Mouse (Mus musculus): ENCODE measurements around the gene Hus1. TPM values are rescaled to one million over a fixed set of nuclear protein-coding genes. Genes with fewer than 3 reads are reported as not detected.

Gene Hus1
- polyA plus RNA-seq, 1 experiment from 2014 or later: 15.3 TPM

Other genes with a start within 250 kb of the Hus1 start
- gene Pkd1l1, start 37.9 kb downstream of the Hus1 start, polyA plus RNA-seq (2015; fragmentation: Nextera tagmentation; extraction: Ambion mirVana): 0.11 TPM in 1 of 2 replicates, not detected in the other
- gene Gm11992, start 37.4 kb upstream of the Hus1 start, polyA plus RNA-seq (2015; fragmentation: Nextera tagmentation; extraction: Ambion mirVana): 0.77 and 0.79 TPM in 2 replicates
- 0.41 TPM in 1 of 2 replicates, not detected in the other for gene Sun3, start 37.8 kb upstream of the Hus1 start, polyA plus RNA-seq (2015; fragmentation: Nextera tagmentation; extraction: Ambion mirVana)
- gene Upp1, start 106.9 kb upstream of the Hus1 start, polyA plus RNA-seq (2015; fragmentation: Nextera tagmentation; extraction: Ambion mirVana): 5.0 and 5.8 TPM in 2 replicates
- 0.01 and 0.21 TPM in 2 replicates for gene Abca13, start 180.8 kb upstream of the Hus1 start, polyA plus RNA-seq (2015; fragmentation: Nextera tagmentation; extraction: Ambion mirVana)